Mouse (Mus musculus) left cerebral cortex, adult 8-10 months (tissue): ENCODE results near the gene Slc38a3. TPM values are rescaled to one million over a fixed set of nuclear protein-coding genes. Genes with fewer than 3 reads are reported as not detected.

Experiments used
- DNase-seq, 2 experiments: peaks; one replicate each; pipeline ENCODE4 v3.0.0; 2022; ENCODE audit warnings: low spot score in 2 of 2
- total RNA-seq, 4 experiments: library from RNA; stranded (reverse); gene quantifications; 2 replicates each; pipeline ENCODE4 v1.2.4; 2022

The Slc38a3 gene
- total RNA-seq, 4 experiments from 2014 or later, result 82.5 to 94.5 (median 86.9) TPM

GRCm38 (mm10) chr9:107619546-107619879 lies 49.8 kb downstream of the Slc38a3 start:
- DNase-seq, result no peak

- DNase-seq, result no peak
These were observed 50.4 kb downstream of the Slc38a3 start for GRCm38 (mm10) chr9:107618778-107619545.

GRCm38 (mm10) chr9:107618098-107618497 lies 51.2 kb downstream of the Slc38a3 start:
- no peak for DNase-seq

GRCm38 (mm10) chr9:107617461-107617860 lies 51.9 kb downstream of the Slc38a3 start:
- DNase-seq, result no peak

GRCm38 (mm10) chr9:107615035-107615434 lies 54.3 kb downstream of the Slc38a3 start:
- DNase-seq, result no peak

- DNase-seq, result no peak
These were observed 56.3 kb downstream of the Slc38a3 start for GRCm38 (mm10) chr9:107612945-107613569.

- DNase-seq, result peak; percentile 97 to 98
These were observed 57.0 kb downstream of the Slc38a3 start for GRCm38 (mm10) chr9:107612191-107612944.

- no peak for DNase-seq
These were observed 57.7 kb downstream of the Slc38a3 start for GRCm38 (mm10) chr9:107611456-107612190.

- DNase-seq, result no peak
These were observed 59.9 kb downstream of the Slc38a3 start for GRCm38 (mm10) chr9:107609433-107609830.

- no peak for DNase-seq
These were observed 60.4 kb downstream of the Slc38a3 start, which contains the start of gene Sema3b for GRCm38 (mm10) chr9:107608741-107609432. Sema3b (minus strand) TSS chr9:107609229.

GRCm38 (mm10) chr9:107607653-107608245 lies 61.6 kb downstream of the Slc38a3 start:
- DNase-seq, result no peak

- DNase-seq, result no peak
These were observed 62.3 kb downstream of the Slc38a3 start for GRCm38 (mm10) chr9:107607036-107607435.

GRCm38 (mm10) chr9:107606591-107606990 lies 62.7 kb downstream of the Slc38a3 start:
- DNase-seq, result no peak

- DNase-seq, result no peak
These were observed 64.2 kb downstream of the Slc38a3 start for GRCm38 (mm10) chr9:107605041-107605661.

- DNase-seq, result no peak
These were observed 66.1 kb downstream of the Slc38a3 start for GRCm38 (mm10) chr9:107603251-107603650.

GRCm38 (mm10) chr9:107602068-107602648 lies 67.2 kb downstream of the Slc38a3 start:
- DNase-seq, result peak; percentile 62 to 97

GRCm38 (mm10) chr9:107601275-107601674 lies 68.1 kb downstream of the Slc38a3 start:
- no peak for DNase-seq

- no peak for DNase-seq
These were observed 68.6 kb downstream of the Slc38a3 start for GRCm38 (mm10) chr9:107600745-107601144.
